Mouse (Mus musculus) C2C12 (cell line): ENCODE results near the gene Pdlim3.

Experiments
- CTCF ChIP-seq: IDR thresholded peaks from one replicate; pipeline ENCODE4 v1.5.1; 2011; ENCODE audit not compliant: control insufficient read depth, insufficient read depth, insufficient read length
- MYOG ChIP-seq: IDR thresholded peaks from one replicate; pipeline ENCODE4 v1.6.1; 2011; ENCODE audit not compliant: control insufficient read depth, insufficient read length; ENCODE audit errors: extremely low read depth

DNA sequence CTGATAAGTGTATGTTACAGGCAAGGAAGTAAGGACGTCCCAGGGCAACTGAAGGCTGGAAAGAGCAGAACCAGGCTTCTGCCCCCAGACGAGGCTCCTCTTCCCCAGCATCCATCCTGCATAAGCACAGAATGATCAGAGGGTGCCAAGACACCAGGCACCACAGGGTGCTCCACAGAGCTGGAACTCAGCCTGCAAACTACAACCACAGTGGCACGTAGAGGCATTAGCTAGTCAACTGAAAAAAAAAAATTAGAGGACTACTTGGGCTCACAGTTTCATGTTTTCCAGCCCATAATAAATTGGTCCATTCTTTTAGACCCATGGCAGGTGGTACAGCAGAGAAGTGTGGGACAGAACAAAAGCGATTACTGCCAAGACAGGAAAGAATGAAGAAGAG is 39.4 kb upstream of the Pdlim3 start:
- no peak for TF ChIP-seq CTCF
- TF ChIP-seq MYOG, result no peak
